Mouse (Mus musculus): ENCODE measurements at regions not wholly inside any gene's neighbourhood (a gene's known extent, or its start where the extent isn't known, plus 50 kb on each side); places are given as distances from the start of the nearest gene placed in this dataset.

- ATAC-seq (replicated peaks; ENCODE audit: low FRiP score, poor library complexity, severe bottlenecking): no peak
Measured at GRCm38 (mm10) chr5:52092273-52092672, 98.0 kb downstream of the Dhx15 start.

- no peak for ATAC-seq (replicated peaks; ENCODE audit: low FRiP score, poor library complexity, severe bottlenecking)
Measured at GRCm38 (mm10) chr5:52088131-52088530, 102.2 kb downstream of the Dhx15 start.

GRCm38 (mm10) chr5:52086766-52087429, 103.4 kb downstream of the Dhx15 start:
- ATAC-seq (replicated peaks; ENCODE audit: low FRiP score, poor library complexity, severe bottlenecking): no peak

GRCm38 (mm10) chr5:52080268-52080667, 110.0 kb downstream of the Dhx15 start:
- no peak for ATAC-seq (replicated peaks; ENCODE audit: low FRiP score, poor library complexity, severe bottlenecking)

GRCm38 (mm10) chr5:52077696-52078095, 112.6 kb downstream of the Dhx15 start:
- no peak for ATAC-seq (replicated peaks; ENCODE audit: low FRiP score, poor library complexity, severe bottlenecking)

GRCm38 (mm10) chr5:52075096-52075495, 115.2 kb downstream of the Dhx15 start:
- ATAC-seq (replicated peaks; ENCODE audit: low FRiP score, poor library complexity, severe bottlenecking): no peak

GRCm38 (mm10) chr5:52064804-52065451, 125.4 kb downstream of the Dhx15 start:
- ATAC-seq (replicated peaks; ENCODE audit: low FRiP score, poor library complexity, severe bottlenecking): peak; percentile 79

GRCm38 (mm10) chr5:52062214-52062613, 128.1 kb downstream of the Dhx15 start:
- no peak for ATAC-seq (replicated peaks; ENCODE audit: low FRiP score, poor library complexity, severe bottlenecking)

- ATAC-seq (replicated peaks; ENCODE audit: low FRiP score, poor library complexity, severe bottlenecking): no peak
Measured at GRCm38 (mm10) chr5:52061226-52061625, 129.1 kb downstream of the Dhx15 start.

- no peak for ATAC-seq (replicated peaks; ENCODE audit: low FRiP score, poor library complexity, severe bottlenecking)
Measured at GRCm38 (mm10) chr5:52057261-52057660, 133.1 kb downstream of the Dhx15 start.

GRCm38 (mm10) chr5:52052072-52052465, 138.2 kb downstream of the Dhx15 start:
- no peak for ATAC-seq (replicated peaks; ENCODE audit: low FRiP score, poor library complexity, severe bottlenecking)

- ATAC-seq (replicated peaks; ENCODE audit: low FRiP score, poor library complexity, severe bottlenecking): no peak
Measured at GRCm38 (mm10) chr5:52051383-52052071, 138.8 kb downstream of the Dhx15 start.

- no peak for ATAC-seq (replicated peaks; ENCODE audit: low FRiP score, poor library complexity, severe bottlenecking)
Measured at GRCm38 (mm10) chr5:52048790-52049189, 141.5 kb downstream of the Dhx15 start.

- no peak for ATAC-seq (replicated peaks; ENCODE audit: low FRiP score, poor library complexity, severe bottlenecking)
Measured at GRCm38 (mm10) chr5:52046704-52047103, 143.6 kb downstream of the Dhx15 start.

- ATAC-seq (replicated peaks; ENCODE audit: low FRiP score, poor library complexity, severe bottlenecking): no peak
Measured at GRCm38 (mm10) chr5:52044101-52044500, 146.2 kb downstream of the Dhx15 start.

GRCm38 (mm10) chr5:52041447-52041846, 148.9 kb downstream of the Dhx15 start:
- no peak for ATAC-seq (replicated peaks; ENCODE audit: low FRiP score, poor library complexity, severe bottlenecking)

GRCm38 (mm10) chr5:52040427-52041312, 149.6 kb downstream of the Dhx15 start:
- peak; percentile 51; the same call in 1 of the 2 replicates for ATAC-seq (replicated peaks; ENCODE audit: low FRiP score, poor library complexity, severe bottlenecking)

- ATAC-seq (replicated peaks; ENCODE audit: low FRiP score, poor library complexity, severe bottlenecking): no peak
Measured at GRCm38 (mm10) chr5:52035339-52035738, 155.0 kb downstream of the Dhx15 start.

GRCm38 (mm10) chr5:52027478-52027877, 162.8 kb downstream of the Dhx15 start:
- no peak for ATAC-seq (replicated peaks; ENCODE audit: low FRiP score, poor library complexity, severe bottlenecking)

- ATAC-seq (replicated peaks; ENCODE audit: low FRiP score, poor library complexity, severe bottlenecking): no peak
Measured at GRCm38 (mm10) chr5:52026148-52026547, 164.2 kb downstream of the Dhx15 start.

Data from erythroblast, adult 5-6 weeks (primary cell).